Mouse (Mus musculus) macrophage (primary cell): ENCODE measurements around the gene Gtf3c1. TPM values are rescaled to one million over a fixed set of nuclear protein-coding genes. Genes with fewer than 3 reads are reported as not detected.

Experiments used
- H3K27ac ChIP-seq: fragments of 350-480 bp; formaldehyde crosslinking; 2 replicates; pipeline ENCODE4 v1.9.0; 2021
- H3K36me3 ChIP-seq: fragments of 350-480 bp; formaldehyde crosslinking; 2 replicates; pipeline ENCODE4 v1.9.0; 2021; ENCODE audit errors: inconsistent target
- H3K4me3 ChIP-seq: fragments of 350-480 bp; formaldehyde crosslinking; 2 replicates; pipeline ENCODE4 v1.9.0; 2021; ENCODE audit errors: inconsistent target
- H3K79me2 ChIP-seq: fragments of 350-480 bp; formaldehyde crosslinking; 2 replicates; pipeline ENCODE4 v1.9.0; 2021; ENCODE audit errors: inconsistent target
- WGBS: methylation state at CpG from one replicate; pipeline ENCODE4 v1.1.7; 2026; ENCODE audit warnings: inconsistent platforms; ENCODE audit not compliant: missing documents; 5-methylcytosine and 5-hydroxymethylcytosine counted together
- polyA plus RNA-seq: library from polyadenylated mRNA; stranded (reverse); fragments of 250-400 nt; gene quantifications from 3 replicates; pipeline ENCODE4 v1.2.4, GENCODE M21; 2018; ENCODE audit warnings: inconsistent platforms

Gene Gtf3c1
- polyA plus RNA-seq, 1 experiment from 2014 or later: 42.4 TPM

- WGBS: 44% methylated on average over 4 of the region's 4 CpGs
- Histone ChIP-seq H3K4me3 (no peak overlapping the region), H3K27ac (no peak overlapping the region), H3K36me3 (peaks cover 6% of the 10 kb centered on the region), H3K79me2 (peaks cover 84% of the 10 kb centered on the region; the same call in 1 of the 2 replicates)
Measured at GRCm38 (mm10) chr7:125620077-125620476, 87.5 kb downstream of the Gtf3c1 start.

- H3K4me3 ChIP-seq: no peak overlapping the region
- peaks cover 86% of the 10 kb centered on the region; the same call in 1 of the 2 replicates for H3K79me2 ChIP-seq
- 24% methylated on average over 7 of the region's 7 CpGs for WGBS
- H3K27ac ChIP-seq: peak overlapping the region; percentile 81
- no peaks in the 10 kb centered on the region; the same call in 1 of the 2 replicates for H3K36me3 ChIP-seq
Measured at GRCm38 (mm10) chr7:125618016-125618415, 89.6 kb downstream of the Gtf3c1 start.

- peaks cover 2% of the 10 kb centered on the region; the same call in 1 of the 2 replicates for H3K36me3 ChIP-seq
- H3K27ac ChIP-seq: no peak overlapping the region
- no peak overlapping the region for H3K4me3 ChIP-seq
- 99% methylated on average over 7 of the region's 7 CpGs for WGBS
- peaks cover 80% of the 10 kb centered on the region; the same call in 1 of the 2 replicates for H3K79me2 ChIP-seq
Measured at GRCm38 (mm10) chr7:125615453-125615852, 92.1 kb downstream of the Gtf3c1 start.

- H3K4me3 ChIP-seq: no peak overlapping the region
- 1% methylated on average over 5 of the region's 5 CpGs for WGBS
- peak overlapping the region; percentile 86 for H3K27ac ChIP-seq
- H3K36me3 ChIP-seq: peaks cover 15% of the 10 kb centered on the region; the same call in 1 of the 2 replicates
- peaks cover 80% of the 10 kb centered on the region; the same call in 1 of the 2 replicates for H3K79me2 ChIP-seq
Measured at GRCm38 (mm10) chr7:125613579-125613978, 94.0 kb downstream of the Gtf3c1 start.

- Histone ChIP-seq H3K36me3 (peaks cover 15% of the 10 kb centered on the region; the same call in 1 of the 2 replicates), H3K4me3 (no peak overlapping the region), H3K27ac (no peak overlapping the region), H3K79me2 (peaks cover 90% of the 10 kb centered on the region; the same call in 1 of the 2 replicates)
- 78% methylated on average over 4 of the region's 4 CpGs for WGBS
Measured at GRCm38 (mm10) chr7:125608183-125608688, 99.3 kb downstream of the Gtf3c1 start.

GRCm38 (mm10) chr7:125607384-125608182 is 100.0 kb downstream of the Gtf3c1 start:
- no peak overlapping the region for H3K27ac ChIP-seq
- peaks cover 15% of the 10 kb centered on the region; the same call in 1 of the 2 replicates for H3K36me3 ChIP-seq
- WGBS: 35% methylated on average over 6 of the region's 6 CpGs
- no peak overlapping the region for H3K4me3 ChIP-seq
- peaks cover 96% of the 10 kb centered on the region; the same call in 1 of the 2 replicates for H3K79me2 ChIP-seq

GRCm38 (mm10) chr7:125606265-125607164 is 101.1 kb downstream of the Gtf3c1 start:
- Histone ChIP-seq H3K36me3 (peaks cover 15% of the 10 kb centered on the region; the same call in 1 of the 2 replicates), H3K79me2 (peaks cover 89% of the 10 kb centered on the region; the same call in 1 of the 2 replicates), H3K4me3 (no peak overlapping the region; the same call in 1 of the 2 replicates), H3K27ac (no peak overlapping the region)
- WGBS: 86% methylated on average over 2 of the region's 2 CpGs

- Histone ChIP-seq H3K36me3 (peaks cover 15% of the 10 kb centered on the region; the same call in 1 of the 2 replicates), H3K79me2 (peaks cover 81% of the 10 kb centered on the region; the same call in 1 of the 2 replicates), H3K27ac (no peak overlapping the region), H3K4me3 (peak overlapping the region; percentile 48; the same call in 1 of the 2 replicates)
- WGBS: 88% methylated on average over 4 of the region's 4 CpGs
Measured at GRCm38 (mm10) chr7:125605725-125606139, 101.8 kb downstream of the Gtf3c1 start.

- H3K27ac ChIP-seq: peak overlapping the region; percentile 98
- H3K79me2 ChIP-seq: peaks cover 70% of the 10 kb centered on the region; the same call in 1 of the 2 replicates
- peak overlapping the region; percentile 48 for H3K4me3 ChIP-seq
- peaks cover 7% of the 10 kb centered on the region; the same call in 1 of the 2 replicates for H3K36me3 ChIP-seq
- WGBS: 93% methylated on average over 12 of the region's 12 CpGs
Measured at GRCm38 (mm10) chr7:125604362-125605319, 102.9 kb downstream of the Gtf3c1 start.

GRCm38 (mm10) chr7:125603185-125603631 is 104.4 kb downstream of the Gtf3c1 start, which contains the start of gene Il21r:
Il21r (plus strand) TSS chr7:125603429.
- H3K27ac ChIP-seq: peak within 1 kb of the TSS; percentile 98
- H3K4me3 ChIP-seq: peak within 1 kb of the TSS; percentile 48
- 11% methylated on average over 11 of the region's 11 CpGs for WGBS
- no peaks in the 10 kb centered on the region for H3K36me3 ChIP-seq
- H3K79me2 ChIP-seq: peaks cover 56% of the 10 kb centered on the region; the same call in 1 of the 2 replicates

GRCm38 (mm10) chr7:125601821-125602448 is 105.6 kb downstream of the Gtf3c1 start:
- peak overlapping the region; percentile 98 for H3K27ac ChIP-seq

GRCm38 (mm10) chr7:125601280-125601670 is 106.3 kb downstream of the Gtf3c1 start:
- peaks cover 37% of the 10 kb centered on the region; the same call in 1 of the 2 replicates for H3K79me2 ChIP-seq
- H3K36me3 ChIP-seq: no peaks in the 10 kb centered on the region
- H3K4me3 ChIP-seq: peak overlapping the region; percentile 0; the same call in 1 of the 2 replicates
- peak overlapping the region; percentile 98 for H3K27ac ChIP-seq
- WGBS: 71% methylated on average over 6 of the region's 6 CpGs

More at GRCm38 (mm10) chr7:125601821-125602448, 105.6 kb downstream of the Gtf3c1 start:
- WGBS: 52% methylated on average over 11 of the region's 11 CpGs
- Histone ChIP-seq H3K4me3 (peak overlapping the region; percentile 0; the same call in 1 of the 2 replicates), H3K79me2 (peaks cover 43% of the 10 kb centered on the region; the same call in 1 of the 2 replicates), H3K36me3 (no peaks in the 10 kb centered on the region)
